Mouse (Mus musculus) stomach, adult 2 months (tissue): ENCODE results near the gene Ndfip2. TPM values are rescaled to one million over a fixed set of nuclear protein-coding genes. Genes with fewer than 3 reads are reported as not detected.

ENCODE experiments used
- polyA plus RNA-seq: library from polyadenylated mRNA; depleted of rRNA; stranded (reverse); fragments of >200 nt; gene quantifications from 2 replicates; pipeline ENCODE4 v1.2.3, GENCODE M21; 2012; rRNA removed

Ndfip2 gene
- polyA plus RNA-seq = 23.9 and 24.8 TPM in 2 replicates

GRCm38 (mm10) chr14:105258379-105259034 is at the start of gene Ndfip2:
Ndfip2 (plus strand) TSS chr14:105258573.

Other genes with a start within 250 kb of the Ndfip2 start
- 1.7 and 2.9 TPM in 2 replicates for gene Rbm26, start 81.2 kb upstream of the Ndfip2 start, polyA plus RNA-seq